In genomic region chr6:25471721-25472120, GRCm38 (mm10) we compare ENCODE assay signal across 14 mouse cellular contexts.
"Had no signal": no experiment of that assay in that cellular context is flagged by ENCODE, and none has a peak within 500 bp of the region (broad histone marks: within the 10 kb centered on the region; RNA-seq: fewer than 3 reads in every experiment).

No protein-coding gene starts in this region.

- H3K9me3 ChIP-seq: liver, embryonic 15.5 days; midbrain, embryonic 10.5 days; neural tube, embryonic 15.5 days had no signal

- H3K9ac ChIP-seq: liver, embryonic 15.5 days; lung, embryonic 14.5 days; neural tube, embryonic 15.5 days had no signal

- H3K27ac ChIP-seq: liver, embryonic 15.5 days; midbrain, embryonic 10.5 days; neural tube, embryonic 15.5 days had no signal

- H3K4me3 ChIP-seq: liver, embryonic 15.5 days; midbrain, embryonic 10.5 days; myocyte; neural tube, embryonic 15.5 days had no signal

- H3K27me3 ChIP-seq: liver, embryonic 15.5 days; neural tube, embryonic 15.5 days had no signal

- H3K4me1 ChIP-seq: liver, embryonic 15.5 days; midbrain, embryonic 10.5 days; neural tube, embryonic 15.5 days had no signal

- H3K4me2 ChIP-seq: liver, embryonic 11.5 days; liver, embryonic 15.5 days; lung, embryonic 14.5 days; neural tube, embryonic 15.5 days had no signal

- H3K36me3 ChIP-seq: liver, embryonic 15.5 days; midbrain, embryonic 10.5 days; neural tube, embryonic 15.5 days had no signal

- DNase-seq: kidney, postnatal 14 days; left cerebral cortex, postnatal 4 days; lung, embryonic 14.5 days; lung, postnatal 10 days; lung, postnatal 4 days; midbrain, embryonic 14.5 days; right cerebral cortex, adult 18-20 months; right cerebral cortex, postnatal 25 days; thymus, postnatal 36 days had no signal
